Mouse (Mus musculus) myocyte (in vitro differentiated cells): ENCODE results near the gene Fam111a.

Experiments
- POLR2A ChIP-seq: IDR thresholded peaks from one replicate; pipeline ENCODE4 v1.6.1; 2011; ENCODE audit warnings: low read depth, mild to moderate bottlenecking, control low read depth, moderate library complexity; ENCODE audit not compliant: insufficient read length
- TCF12 ChIP-seq: IDR thresholded peaks from one replicate; pipeline ENCODE4 v1.6.1; 2011; ENCODE audit warnings: mild to moderate bottlenecking, control low read depth; ENCODE audit not compliant: poor library complexity, insufficient read depth, severe bottlenecking

DNA sequence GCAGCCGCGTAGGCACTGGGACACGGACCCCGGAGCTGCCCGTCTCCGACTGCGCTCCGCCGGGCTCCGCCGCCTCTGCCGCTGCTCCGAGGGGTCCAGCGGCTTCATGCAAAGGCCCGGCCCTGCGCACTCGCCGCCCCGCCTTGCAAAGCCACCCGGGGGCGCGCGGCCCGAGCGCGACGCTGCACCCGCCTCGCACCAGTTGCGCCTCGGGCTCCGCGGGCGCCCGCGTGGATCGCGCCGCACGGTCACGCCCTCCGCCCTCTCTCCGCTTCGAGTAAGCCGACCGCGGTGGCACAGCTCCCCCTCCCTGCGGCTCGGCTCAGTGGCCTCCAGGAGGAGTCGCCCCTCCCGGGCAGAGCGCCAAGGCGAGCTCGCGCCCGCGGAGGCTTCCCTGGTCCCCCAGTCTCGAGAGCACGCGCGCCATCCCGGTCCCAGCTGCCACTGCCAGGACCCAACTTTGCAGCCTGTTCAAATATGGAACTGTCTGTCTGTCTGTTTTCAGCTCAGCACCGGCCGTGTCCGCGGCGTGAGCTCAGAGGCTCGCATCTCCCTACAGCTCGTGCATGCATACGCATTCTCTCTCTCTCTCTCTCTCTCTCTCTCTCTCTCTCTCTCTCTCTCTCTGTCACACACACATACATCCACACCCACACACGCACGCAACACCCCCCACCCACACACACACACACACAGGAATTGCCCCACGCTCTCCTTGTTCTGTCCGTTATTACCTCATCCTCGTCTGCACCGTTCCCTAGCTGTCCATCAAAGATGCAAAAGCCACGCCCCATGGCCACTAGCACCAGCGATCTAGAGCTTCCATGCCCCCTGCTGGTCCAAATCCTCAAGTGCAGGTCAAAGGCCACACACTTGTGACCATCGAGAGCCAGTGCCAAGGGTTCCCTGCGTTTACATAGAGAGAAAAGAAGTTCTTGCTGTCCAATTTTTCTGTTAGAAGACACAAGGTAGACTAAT, 43.9 kb upstream of the Fam111a start, which contains the start of gene Dtx4:
- no peak for TF ChIP-seq TCF12
- TF ChIP-seq POLR2A = peak; percentile 68
